Mouse (Mus musculus) limb, embryonic 10.5 days (tissue): Measurements from ENCODE around the gene Ube2r2. TPM values are rescaled to one million over a fixed set of nuclear protein-coding genes. Genes with fewer than 3 reads are reported as not detected.

Experiments
- DNase-seq: peaks from one replicate; pipeline ENCODE4 v3.0.0-alpha.2; 2017; ENCODE audit warnings: low spot score
- H3K27ac ChIP-seq: fragments of 300-500 bp; sonication (generic); 2 replicates; pipeline ENCODE4 v1.5.1; 2016; ENCODE audit warnings: mild to moderate bottlenecking
- H3K27me3 ChIP-seq: fragments of 300-500 bp; sonication (generic); 2 replicates; pipeline ENCODE4 v1.6.1; 2016; ENCODE audit warnings: low read depth, mild to moderate bottlenecking; ENCODE audit not compliant: poor library complexity, severe bottlenecking
- H3K36me3 ChIP-seq: fragments of 300-500 bp; sonication (generic); 2 replicates; pipeline ENCODE4 v1.6.1; 2016; ENCODE audit warnings: mild to moderate bottlenecking, moderate library complexity
- H3K4me1 ChIP-seq: fragments of 300-500 bp; sonication (generic); 2 replicates; pipeline ENCODE4 v1.6.1; 2016
- H3K4me3 ChIP-seq: fragments of 300-500 bp; sonication (generic); 2 replicates; pipeline ENCODE4 v1.5.1; 2016; ENCODE audit warnings: mild to moderate bottlenecking, moderate library complexity
- H3K9me3 ChIP-seq: fragments of 300-500 bp; sonication (generic); replicated peaks from 2 replicates; pipeline ENCODE4 v1.6.1; 2016; ENCODE audit warnings: mild to moderate bottlenecking
- WGBS: fragments of 180-500 bp; shearing (Covaris S2); methylation state at CpG from one replicate; pipeline ENCODE4 v1.1.7; 2016; 5-methylcytosine and 5-hydroxymethylcytosine counted together
- polyA plus RNA-seq: library from polyadenylated mRNA; unstranded; fragments of >200 nt; fragmentation: Nextera tagmentation; extraction: Ambion mirVana; gene quantifications from 2 replicates; pipeline ENCODE4 v1.2.1, GENCODE M21; 2016

Gene Ube2r2
- polyA plus RNA-seq, result 85.5 and 96.1 TPM in 2 replicates

DNA sequence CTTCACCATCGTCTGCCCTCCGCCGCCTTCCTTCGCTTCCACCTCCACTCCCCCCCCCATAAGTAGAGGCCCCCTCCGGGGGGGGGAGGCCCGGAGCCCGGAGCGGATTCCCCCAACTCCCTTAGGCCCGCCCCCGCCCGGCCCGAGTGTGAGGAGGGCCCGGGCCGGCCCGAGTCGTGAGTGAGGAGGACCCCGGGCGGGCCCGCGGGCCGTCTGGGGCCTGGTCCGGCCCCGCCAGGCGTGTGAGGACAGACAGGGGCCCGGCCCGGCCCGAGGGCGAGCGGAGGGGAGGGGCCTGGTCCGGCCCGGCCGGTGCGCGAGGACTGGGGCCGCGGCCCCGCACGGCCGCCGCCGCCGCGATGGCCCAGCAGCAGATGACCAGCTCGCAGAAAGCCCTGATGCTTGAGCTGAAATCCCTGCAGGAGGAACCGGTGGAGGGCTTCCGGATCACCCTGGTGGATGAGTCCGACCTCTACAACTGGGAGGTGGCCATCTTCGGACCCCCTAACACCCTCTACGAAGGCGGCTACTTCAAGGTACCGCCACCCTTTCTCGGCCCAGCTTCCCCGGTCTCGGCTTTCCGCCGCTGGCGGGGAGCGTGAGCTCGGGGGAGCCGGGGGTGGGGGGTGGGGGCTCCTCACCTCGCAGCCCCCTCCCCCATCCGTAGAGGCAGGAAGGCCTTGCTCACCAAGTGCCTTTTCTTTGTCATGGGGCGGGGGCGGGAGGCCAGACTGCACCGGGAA lies at the start of gene Ube2r2:
Gene Ube2r2, plus strand, starts transcription at position 33 of the 743 bp plus-strand sequence.
- Histone ChIP-seq H3K36me3 (peaks cover 29% of the 10 kb centered on the region), H3K4me3 (peak within 1 kb of the TSS; percentile 89), H3K27ac (peak within 1 kb of the TSS; percentile 100), H3K9me3 (no peaks in the 10 kb centered on the region), H3K27me3 (no peaks in the 10 kb centered on the region), H3K4me1 (peaks cover 25% of the 10 kb centered on the region)
- WGBS, result under 1% methylated on average over 61 of the region's 65 CpGs
- DNase-seq, result peak; percentile 82

DNA sequence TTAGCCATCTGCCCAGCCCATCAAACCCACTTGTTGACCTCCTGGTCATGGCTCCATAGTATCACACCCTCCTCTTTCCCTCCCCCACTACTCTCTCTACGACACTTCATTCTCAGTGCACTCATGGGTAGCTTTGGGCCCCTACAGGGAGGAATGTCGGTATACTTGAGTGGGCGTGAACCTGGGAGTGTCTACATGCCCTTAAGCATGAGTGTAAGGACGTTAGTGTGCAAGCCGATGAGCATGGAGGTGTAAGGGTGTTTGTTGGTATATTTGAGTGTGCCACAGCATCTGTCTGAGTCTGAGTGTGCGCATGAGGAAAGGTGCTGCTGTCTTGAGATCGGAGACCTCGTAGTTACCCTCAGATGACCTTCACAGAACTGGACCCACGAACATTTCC lies 48.6 kb upstream of the Ube2r2 start:
- WGBS, result 81% methylated on average over 9 of the region's 9 CpGs
- H3K27ac ChIP-seq, result no peak overlapping the region
- H3K9me3 ChIP-seq, result no peaks in the 10 kb centered on the region
- H3K4me3 ChIP-seq, result no peak overlapping the region
- no peak for DNase-seq
- peaks cover 16% of the 10 kb centered on the region for H3K4me1 ChIP-seq
- no peaks in the 10 kb centered on the region for H3K27me3 ChIP-seq
- H3K36me3 ChIP-seq, result no peaks in the 10 kb centered on the region

DNA sequence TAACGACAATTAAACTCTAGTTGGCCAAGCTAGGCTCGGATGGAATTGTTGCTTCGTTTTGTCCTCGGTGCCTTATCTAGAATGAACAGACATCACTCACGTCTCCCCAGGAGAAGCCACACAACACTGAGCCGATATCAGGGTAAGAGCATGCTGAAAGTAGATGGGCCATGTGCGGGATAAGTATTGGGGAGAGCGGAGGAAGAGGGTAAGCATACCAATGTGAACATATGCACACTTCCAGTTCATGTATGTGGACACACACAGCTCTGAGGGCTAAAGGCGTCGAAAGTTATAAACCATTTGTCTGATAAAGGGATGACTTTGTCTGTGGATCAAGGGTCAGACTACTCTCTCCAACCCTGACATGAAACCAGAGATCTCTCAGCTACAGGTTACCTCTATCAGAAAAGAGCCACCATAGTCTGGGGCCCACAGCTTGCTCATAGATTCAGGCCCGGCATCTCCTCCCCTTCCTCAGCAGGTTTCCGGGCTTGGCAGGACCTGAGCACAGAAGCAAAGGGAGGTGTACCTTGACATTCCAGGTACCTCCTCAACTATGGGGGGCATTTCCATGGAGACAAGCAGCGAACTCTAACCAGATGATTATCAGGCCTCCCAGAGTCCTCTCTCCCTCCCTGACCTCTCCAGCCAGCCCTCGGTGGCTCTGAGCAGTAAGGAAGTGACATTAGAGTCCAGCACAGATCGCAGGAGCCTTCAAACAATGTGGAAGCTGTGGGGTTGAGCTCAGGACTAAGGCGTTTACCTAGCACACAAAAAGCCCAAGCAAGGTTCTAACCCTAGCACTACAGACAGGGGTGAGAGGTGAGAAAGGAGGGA lies 47.9 kb upstream of the Ube2r2 start:
- Histone ChIP-seq H3K9me3 (no peaks in the 10 kb centered on the region), H3K4me3 (no peak overlapping the region), H3K4me1 (peaks cover 18% of the 10 kb centered on the region), H3K27me3 (no peaks in the 10 kb centered on the region), H3K27ac (no peak overlapping the region), H3K36me3 (no peaks in the 10 kb centered on the region)
- DNase-seq, result no peak
- 85% methylated on average over 16 of the region's 16 CpGs for WGBS

DNA sequence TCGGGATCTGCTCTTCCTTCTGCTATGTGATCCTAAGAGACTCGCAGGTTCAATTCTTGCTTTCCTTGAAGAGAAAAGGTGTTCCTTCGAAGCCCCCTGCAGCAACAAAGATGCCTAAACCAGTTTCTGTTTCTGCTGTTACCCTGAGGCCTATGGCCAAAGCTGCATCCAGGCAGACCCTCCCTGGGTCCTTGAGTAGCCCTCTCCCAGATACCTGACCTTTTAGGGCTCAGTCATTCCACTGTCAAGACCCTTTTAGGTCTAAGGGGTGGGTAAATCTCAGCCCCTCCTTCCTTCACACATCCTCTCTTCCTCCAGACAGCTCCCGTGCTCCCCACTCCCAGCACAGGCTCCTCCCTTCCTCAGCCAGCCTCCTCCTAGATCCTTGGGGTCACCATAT lies 46.4 kb upstream of the Ube2r2 start:
- Histone ChIP-seq H3K36me3 (no peaks in the 10 kb centered on the region), H3K4me3 (no peak overlapping the region), H3K4me1 (peaks cover 18% of the 10 kb centered on the region), H3K9me3 (no peaks in the 10 kb centered on the region), H3K27me3 (no peaks in the 10 kb centered on the region), H3K27ac (no peak overlapping the region)
- WGBS, result 83% methylated on average over 4 of the region's 4 CpGs
- DNase-seq, result no peak

DNA sequence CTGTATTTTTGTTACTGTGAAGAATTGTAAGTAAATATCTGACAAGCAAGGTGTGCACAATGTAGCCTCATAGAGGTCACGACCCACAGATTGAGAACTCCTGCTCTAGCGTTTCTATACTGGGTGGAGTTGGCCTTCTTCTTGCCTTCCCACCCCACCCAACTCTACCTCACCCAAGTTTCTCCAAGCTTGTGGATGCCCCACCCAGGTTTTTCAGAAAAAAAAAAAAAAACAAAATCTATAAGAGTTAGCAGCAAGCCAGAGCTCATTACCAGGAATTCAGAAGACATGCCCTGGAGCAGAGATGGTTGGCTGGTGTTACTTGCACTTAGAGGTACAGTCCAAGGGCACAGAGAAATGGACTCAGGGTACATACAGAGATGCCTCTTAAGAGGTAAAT lies 45.8 kb upstream of the Ube2r2 start:
- WGBS, result 68% methylated on average over 2 of the region's 2 CpGs
- Histone ChIP-seq H3K36me3 (no peaks in the 10 kb centered on the region), H3K4me3 (no peak overlapping the region), H3K27ac (no peak overlapping the region), H3K9me3 (no peaks in the 10 kb centered on the region), H3K4me1 (peaks cover 18% of the 10 kb centered on the region), H3K27me3 (peaks cover under 1% of the 10 kb centered on the region; the same call in 1 of the 2 replicates)
- DNase-seq, result no peak

DNA sequence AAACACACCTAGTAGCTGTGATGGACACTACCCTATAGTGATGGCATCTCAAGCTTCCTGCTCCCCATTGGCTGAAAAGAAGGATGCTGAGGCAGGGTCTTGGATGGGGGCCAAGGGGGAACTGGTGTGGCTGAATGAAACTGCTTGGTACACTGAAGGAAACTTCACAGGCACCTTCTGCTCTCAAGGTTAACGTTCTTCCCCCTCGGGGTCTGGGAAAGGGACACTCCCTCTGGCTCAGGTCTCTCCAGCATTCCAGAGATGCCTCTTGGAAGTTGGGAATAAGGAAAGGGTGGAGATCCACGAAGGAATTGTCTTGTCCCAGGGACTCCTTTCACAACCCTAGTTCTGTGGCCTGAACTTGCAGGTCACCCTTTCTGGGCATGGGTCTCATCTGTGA lies 44.2 kb upstream of the Ube2r2 start:
- no peak for DNase-seq
- Histone ChIP-seq H3K27me3 (peaks cover 18% of the 10 kb centered on the region), H3K4me1 (peaks cover 29% of the 10 kb centered on the region), H3K36me3 (no peaks in the 10 kb centered on the region), H3K4me3 (no peak overlapping the region), H3K9me3 (no peaks in the 10 kb centered on the region), H3K27ac (no peak overlapping the region)
- 59% methylated on average over 3 of the region's 3 CpGs for WGBS

DNA sequence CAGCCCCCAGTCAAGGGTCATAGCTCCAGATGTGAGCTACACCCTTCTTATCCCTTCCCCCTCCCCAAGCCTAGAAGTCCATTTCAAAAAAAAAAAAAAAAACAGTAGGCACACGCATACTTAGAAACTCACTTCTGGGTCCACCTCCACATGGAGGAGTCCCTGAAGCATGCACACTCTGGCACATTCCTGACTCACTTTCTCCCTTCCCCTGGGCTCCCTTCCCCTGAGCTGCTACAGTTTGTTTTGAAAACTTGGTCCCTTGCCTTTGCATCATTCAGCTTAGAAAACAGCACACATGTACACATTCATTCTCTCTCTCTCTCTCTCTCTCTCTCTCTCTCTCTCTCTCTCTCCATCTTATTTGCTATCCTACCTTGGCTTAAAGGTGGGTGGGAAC lies 42.6 kb upstream of the Ube2r2 start:
- Histone ChIP-seq H3K27me3 (peaks cover 34% of the 10 kb centered on the region), H3K4me1 (peaks cover 36% of the 10 kb centered on the region), H3K9me3 (no peaks in the 10 kb centered on the region), H3K27ac (no peak overlapping the region), H3K36me3 (no peaks in the 10 kb centered on the region), H3K4me3 (no peak overlapping the region)
- no peak for DNase-seq
- WGBS, result 75% methylated on average over 1 of the region's 1 CpGs

DNA sequence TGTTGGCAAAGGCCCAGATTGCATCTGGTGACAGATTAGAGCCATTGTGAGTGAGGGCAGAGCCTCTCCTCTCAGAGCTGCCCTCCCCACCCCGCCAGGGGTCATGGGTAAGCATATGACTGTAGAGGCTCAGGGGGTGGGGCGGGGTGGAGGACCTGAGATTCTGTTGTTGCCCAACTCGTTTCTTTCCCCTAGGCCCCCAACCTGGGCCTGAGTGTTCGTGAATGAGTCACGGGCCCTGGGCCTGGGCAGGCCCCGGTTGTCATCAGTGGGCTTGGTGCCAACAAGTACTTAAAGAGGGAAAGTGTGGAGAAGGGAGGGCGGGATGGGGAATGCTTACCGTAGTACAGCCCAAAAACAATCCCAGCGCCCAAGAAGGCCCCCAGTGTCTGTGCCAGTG lies 41.2 kb upstream of the Ube2r2 start:
- Histone ChIP-seq H3K4me1 (peaks cover 45% of the 10 kb centered on the region), H3K9me3 (no peaks in the 10 kb centered on the region), H3K27ac (no peak overlapping the region), H3K36me3 (no peaks in the 10 kb centered on the region), H3K27me3 (peaks cover 48% of the 10 kb centered on the region), H3K4me3 (no peak overlapping the region)
- DNase-seq, result no peak
- 92% methylated on average over 9 of the region's 9 CpGs for WGBS

DNA sequence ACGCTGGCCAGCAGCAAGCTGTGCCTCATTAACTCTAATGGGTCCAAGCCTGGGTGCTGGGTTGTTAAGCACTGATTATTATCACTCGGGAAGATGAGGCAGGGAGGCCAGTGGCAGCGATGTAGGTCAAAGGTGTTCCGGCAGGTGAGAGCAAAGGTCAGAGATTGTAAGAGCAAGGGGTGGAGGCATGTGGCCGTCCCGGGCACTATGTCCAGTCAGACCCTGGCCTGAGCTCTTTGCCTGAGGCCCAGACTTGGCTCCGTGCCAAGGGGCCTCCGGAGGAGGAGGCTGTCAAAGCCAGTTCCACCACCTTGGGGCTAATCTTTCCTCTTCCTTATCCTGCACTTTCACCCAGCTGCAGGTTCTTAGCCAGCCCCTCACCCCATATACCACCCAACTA lies 39.4 kb upstream of the Ube2r2 start:
- 54% methylated on average over 8 of the region's 8 CpGs for WGBS
- no peak overlapping the region for H3K27ac ChIP-seq
- no peaks in the 10 kb centered on the region for H3K9me3 ChIP-seq
- peaks cover 36% of the 10 kb centered on the region for H3K4me1 ChIP-seq
- no peaks in the 10 kb centered on the region for H3K36me3 ChIP-seq
- DNase-seq, result no peak
- H3K4me3 ChIP-seq, result no peak overlapping the region
- H3K27me3 ChIP-seq, result peaks cover 57% of the 10 kb centered on the region

DNA sequence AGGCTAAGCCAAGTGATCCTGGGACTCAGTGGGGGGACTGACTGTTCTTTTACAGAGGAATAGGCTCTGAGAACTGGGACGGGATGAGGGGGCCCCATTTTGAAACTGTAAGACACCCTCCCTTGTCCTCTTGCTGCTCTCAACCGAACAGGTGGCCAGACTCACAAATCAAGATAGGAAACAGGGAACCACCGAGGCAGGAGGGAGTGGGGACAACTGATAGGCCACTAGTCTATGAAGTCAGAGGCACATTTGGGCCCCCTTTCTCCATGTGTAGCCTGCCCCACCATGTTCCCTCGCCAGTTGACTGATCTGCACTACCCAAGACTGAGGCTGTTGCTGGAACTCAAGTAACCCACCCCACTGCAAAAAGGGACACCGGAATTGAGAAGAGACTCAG lies 38.7 kb upstream of the Ube2r2 start:
- no peak overlapping the region for H3K27ac ChIP-seq
- 76% methylated on average over 5 of the region's 5 CpGs for WGBS
- H3K36me3 ChIP-seq, result no peaks in the 10 kb centered on the region
- peaks cover 30% of the 10 kb centered on the region for H3K4me1 ChIP-seq
- no peaks in the 10 kb centered on the region for H3K9me3 ChIP-seq
- peaks cover 57% of the 10 kb centered on the region for H3K27me3 ChIP-seq
- no peak for DNase-seq
- no peak overlapping the region for H3K4me3 ChIP-seq

DNA sequence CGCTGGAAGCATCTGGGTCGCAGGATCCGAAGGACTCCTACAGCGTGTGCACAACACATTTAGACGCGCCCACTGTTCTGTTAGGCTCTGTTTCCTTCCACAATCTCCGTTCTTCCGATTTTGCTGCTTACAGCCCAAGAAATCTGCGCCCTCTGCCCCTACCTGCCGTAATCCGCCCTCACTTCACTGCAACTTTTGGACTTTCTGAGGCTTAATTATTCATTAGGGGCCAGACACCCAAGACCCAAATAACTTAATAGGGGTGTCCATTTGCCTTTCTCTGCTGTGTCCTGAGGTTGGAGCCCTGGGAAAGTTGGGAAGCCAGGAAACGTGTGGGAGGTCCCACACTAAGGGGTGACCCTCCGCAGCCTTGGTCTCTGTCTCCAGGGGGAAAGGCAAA lies 38.2 kb upstream of the Ube2r2 start:
- Histone ChIP-seq H3K27me3 (peaks cover 57% of the 10 kb centered on the region), H3K27ac (no peak overlapping the region), H3K4me3 (peak overlapping the region; percentile 53; the same call in 1 of the 2 replicates), H3K36me3 (no peaks in the 10 kb centered on the region), H3K4me1 (peaks cover 27% of the 10 kb centered on the region), H3K9me3 (no peaks in the 10 kb centered on the region)
- DNase-seq, result no peak
- 40% methylated on average over 13 of the region's 13 CpGs for WGBS

DNA sequence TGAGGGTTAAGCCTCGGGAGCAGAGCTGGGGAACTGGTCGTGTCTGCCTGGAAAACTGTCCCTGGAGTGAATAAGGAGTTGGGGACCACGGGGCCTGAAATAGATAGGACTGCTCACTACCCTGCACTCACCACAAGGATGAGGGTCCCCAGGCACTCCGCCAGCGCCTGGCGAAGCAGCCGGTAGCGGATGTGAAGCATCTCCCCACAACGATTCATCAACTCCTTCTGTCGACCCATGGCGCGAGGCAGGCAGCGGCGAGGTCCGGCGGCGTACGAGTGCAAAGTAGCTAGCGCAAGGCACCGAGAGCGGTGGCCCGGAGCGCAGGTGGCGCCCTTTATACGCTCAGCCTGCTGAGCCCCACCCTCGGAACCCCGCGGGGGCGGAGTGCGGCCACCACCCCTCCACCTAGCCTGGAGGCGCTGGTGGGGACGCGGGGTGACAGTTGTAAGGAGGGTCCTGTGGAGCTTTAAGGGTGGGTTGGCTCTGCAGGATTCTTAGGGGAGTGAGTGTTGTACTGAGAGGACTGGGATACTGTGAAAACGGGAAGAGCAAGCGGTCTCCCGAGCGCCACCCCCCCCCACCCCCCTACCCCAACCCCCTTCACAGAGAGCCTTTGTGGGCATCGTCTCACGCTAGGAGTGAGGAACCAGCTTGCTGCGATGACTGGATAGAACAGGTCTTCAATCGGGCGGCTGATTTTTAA lies 37.5 kb upstream of the Ube2r2 start, which contains the start of gene Aqp3:
Gene Aqp3, minus strand, starts transcription at position 313 of the 706 bp plus-strand sequence.
- Histone ChIP-seq H3K27ac (0 out of 2 replicates have a peak within 1 kb of the TSS, but pooled peaks have one; percentile 4), H3K27me3 (peaks cover 57% of the 10 kb centered on the region), H3K4me3 (peak within 1 kb of the TSS; percentile 53), H3K4me1 (peaks cover 27% of the 10 kb centered on the region), H3K36me3 (no peaks in the 10 kb centered on the region), H3K9me3 (no peaks in the 10 kb centered on the region)
- WGBS, result under 1% methylated on average over 42 of the region's 42 CpGs
- DNase-seq, result peak; percentile 67
